Comparison of ENCODE assay signal across 21 mouse cellular contexts in genomic region chr8:88330816-88331215, GRCm38 (mm10).
"Had no signal": no experiment of that assay in that cellular context is flagged by ENCODE, and none has a peak within 500 bp of the region (broad histone marks: within the 10 kb centered on the region; RNA-seq: fewer than 3 reads in every experiment).

No protein-coding gene starts in this region.

- H3K4me1 ChIP-seq: midbrain, embryonic 13.5 days; midbrain, embryonic 15.5 days; neural tube, embryonic 13.5 days; neural tube, embryonic 15.5 days had no signal

- DNase-seq: liver, postnatal 0 days; lung, adult 2 months; lung, postnatal 14 days; lung, postnatal 36 days; retina, postnatal 1 day; right cerebral cortex, adult 18-20 months; right cerebral cortex, postnatal 25 days; right cerebral cortex, postnatal 4 days; spleen, adult 18-20 months; thymus, adult 18-20 months; thymus, postnatal 14 days; thymus, postnatal 4 days had no signal

- H3K4me3 ChIP-seq: liver, embryonic 15.5 days; lung, embryonic 15.5 days; megakaryocyte, embryonic 14.5 days; midbrain, embryonic 13.5 days; midbrain, embryonic 15.5 days; neural tube, embryonic 13.5 days; neural tube, embryonic 15.5 days had no signal

- H3K4me2 ChIP-seq: liver, embryonic 15.5 days; lung, embryonic 15.5 days; midbrain, embryonic 11.5 days; midbrain, embryonic 13.5 days; midbrain, embryonic 15.5 days; neural tube, embryonic 13.5 days; neural tube, embryonic 15.5 days had no signal

- H3K9me3 ChIP-seq: liver, embryonic 15.5 days; lung, embryonic 15.5 days; megakaryocyte, embryonic 14.5 days; midbrain, embryonic 13.5 days; midbrain, embryonic 15.5 days; neural tube, embryonic 13.5 days; neural tube, embryonic 15.5 days had no signal

- H3K9ac ChIP-seq: liver, embryonic 15.5 days; liver, postnatal 0 days; lung, embryonic 15.5 days; midbrain, embryonic 13.5 days; midbrain, embryonic 15.5 days; neural tube, embryonic 13.5 days; neural tube, embryonic 15.5 days had no signal

- H3K27ac ChIP-seq: lung, embryonic 15.5 days; macrophage; midbrain, embryonic 13.5 days; midbrain, embryonic 15.5 days; neural tube, embryonic 13.5 days; neural tube, embryonic 15.5 days had no signal

- H3K27me3 ChIP-seq: liver, embryonic 15.5 days; lung, embryonic 15.5 days; megakaryocyte, embryonic 14.5 days; midbrain, embryonic 13.5 days; midbrain, embryonic 15.5 days; neural tube, embryonic 13.5 days; neural tube, embryonic 15.5 days had no signal
